Mouse (Mus musculus): ENCODE data around the gene Olfr1295.

DNA sequence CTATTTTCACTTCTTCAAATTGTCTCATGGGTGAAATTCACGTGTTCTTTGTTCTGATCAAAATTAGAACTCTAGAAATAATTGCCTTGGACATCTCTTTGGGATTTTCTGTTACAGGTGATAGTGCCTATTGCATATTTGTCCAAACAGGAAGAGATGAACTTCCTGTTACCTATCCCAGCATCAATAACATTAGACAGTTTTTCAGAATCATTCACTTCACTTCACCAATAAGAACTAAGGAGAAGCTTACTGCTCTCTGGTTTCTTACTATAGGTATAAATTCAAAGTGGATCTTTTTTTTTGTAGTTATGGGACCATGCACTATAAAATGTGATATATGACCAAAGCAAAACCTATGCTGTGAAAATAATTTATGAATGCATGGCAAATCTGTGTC, 29.3 kb downstream of the Olfr1295 start, which contains the start of gene Olfr1294:
- TF ChIP-seq CTCF (conservative IDR thresholded peaks at IDR 0.05; ENCODE audit: low read length) (no peak), POU5F1 (IDR thresholded peaks at IDR 0.05; ENCODE audit: borderline replicate concordance, low read length) (no peak), NANOG (IDR thresholded peaks at IDR 0.05; ENCODE audit: borderline replicate concordance, low read length) (no peak)
